Mouse (Mus musculus) stomach, embryonic 14.5 days (tissue): ENCODE data around the gene Nr1i2. TPM values are rescaled to one million over a fixed set of nuclear protein-coding genes. Genes with fewer than 3 reads are reported as not detected.

Experiments
- ATAC-seq: fragments of 200-750 bp; cut with Nextera tagmentation; 2 replicates; pipeline ENCODE4 v1.8.0; 2017; ENCODE audit warnings: low read depth, moderate TSS enrichment; ENCODE audit not compliant: insufficient number of reproducible peaks, insufficient read depth, low FRiP score
- H3K27ac ChIP-seq: fragments of 300-500 bp; sonication (generic); 2 replicates; pipeline ENCODE4 v1.5.1; 2014; ENCODE audit warnings: mild to moderate bottlenecking, low read length, moderate library complexity, mixed read lengths
- H3K27me3 ChIP-seq: fragments of 300-500 bp; sonication (generic); 2 replicates; pipeline ENCODE4 v1.6.1; 2014; ENCODE audit warnings: low read length, control low read depth, mixed read lengths; ENCODE audit not compliant: control insufficient read depth, insufficient read depth
- H3K36me3 ChIP-seq: fragments of 300-500 bp; sonication (generic); 2 replicates; pipeline ENCODE4 v1.6.1; 2014; ENCODE audit warnings: mild to moderate bottlenecking, control low read depth, low read length, moderate library complexity, mixed read lengths; ENCODE audit not compliant: control insufficient read depth, insufficient read depth
- H3K4me1 ChIP-seq: fragments of 300-500 bp; sonication (generic); 2 replicates; pipeline ENCODE4 v1.6.1; 2014; ENCODE audit warnings: low read length, control low read depth, mixed read lengths; ENCODE audit not compliant: control insufficient read depth, insufficient read depth
- H3K4me2 ChIP-seq: fragments of 300-500 bp; sonication (generic); replicated peaks from 2 replicates; pipeline ENCODE4 v1.6.1; 2014; ENCODE audit warnings: low read depth, low read length, control low read depth
- H3K4me3 ChIP-seq: fragments of 300-500 bp; sonication (generic); 2 replicates; pipeline ENCODE4 v1.5.1; 2014; ENCODE audit warnings: low read depth, low read length, control low read depth
- H3K9ac ChIP-seq: fragments of 300-500 bp; sonication (generic); replicated peaks from 2 replicates; pipeline ENCODE4 v1.6.1; 2014; ENCODE audit warnings: low read depth, mild to moderate bottlenecking, control low read depth, low read length, moderate library complexity, mixed read lengths
- H3K9me3 ChIP-seq: fragments of 300-500 bp; sonication (generic); 2 replicates; pipeline ENCODE4 v1.6.1; 2016; ENCODE audit warnings: low read depth, low read length, control low read depth; ENCODE audit not compliant: control insufficient read depth
- WGBS: fragments of 180-500 bp; shearing (Covaris S2); extraction: QIAGEN DNeasy Blood & Tissue Kit; methylation state at CpG from one replicate; pipeline ENCODE4 v1.1.7; 2014; 5-methylcytosine and 5-hydroxymethylcytosine counted together
- polyA plus RNA-seq: library from polyadenylated mRNA; unstranded; fragments of >200 nt; fragmentation: Nextera tagmentation; extraction: Ambion mirVana; gene quantifications from 2 replicates; pipeline ENCODE4 v1.2.1, GENCODE M21; 2014

Gene Nr1i2
- polyA plus RNA-seq, 1 experiment from 2014 or later, result 2.6 TPM

DNA sequence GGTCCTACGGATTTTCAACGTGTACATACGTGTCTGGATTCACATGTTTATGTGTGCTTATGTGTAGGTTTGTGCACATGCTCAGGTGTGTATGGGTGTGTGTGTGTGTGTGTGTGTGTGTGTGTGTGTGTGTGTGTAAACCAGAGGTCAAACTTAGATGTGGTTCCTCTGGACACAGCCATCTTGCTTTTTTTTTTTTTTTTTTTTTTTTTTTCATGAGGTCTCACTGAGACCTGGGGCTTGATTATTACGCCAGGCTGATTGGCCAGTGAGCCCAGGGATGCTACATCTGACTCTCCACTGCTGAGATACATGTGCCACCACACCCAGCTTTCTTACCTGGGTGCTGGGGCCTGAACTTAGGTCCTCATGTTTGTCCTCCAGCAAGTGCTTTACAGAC is 24.5 kb upstream of the Nr1i2 start:
- no peak overlapping the region for H3K4me3 ChIP-seq
- H3K36me3 ChIP-seq, result no peaks in the 10 kb centered on the region
- no peak overlapping the region for H3K9ac ChIP-seq
- 91% methylated on average over 4 of the region's 4 CpGs for WGBS
- no peaks in the 10 kb centered on the region for H3K9me3 ChIP-seq
- no peak overlapping the region for H3K27ac ChIP-seq
- no peak overlapping the region for H3K4me2 ChIP-seq
- no peaks in the 10 kb centered on the region for H3K27me3 ChIP-seq
- H3K4me1 ChIP-seq, result no peaks in the 10 kb centered on the region
- no peak for ATAC-seq

DNA sequence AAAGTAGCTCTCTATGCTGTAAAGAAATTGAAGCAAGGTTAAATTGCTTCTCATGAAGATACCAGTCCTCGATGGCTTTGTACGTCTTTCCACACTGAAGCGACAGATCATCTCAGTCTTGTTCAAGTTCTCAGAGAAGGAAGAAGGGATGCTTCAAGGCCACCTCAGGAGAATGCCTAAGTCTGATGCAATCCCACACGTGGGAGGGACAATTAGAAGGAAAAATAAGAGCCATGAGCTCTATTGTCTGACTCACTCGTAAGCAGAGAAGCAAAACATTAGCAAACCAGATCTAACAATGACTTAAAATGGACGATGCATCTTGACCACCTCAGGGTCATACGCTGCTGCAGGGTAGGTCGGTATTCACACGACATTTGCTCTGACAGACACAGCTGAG is 23.9 kb upstream of the Nr1i2 start:
- H3K4me1 ChIP-seq, result no peaks in the 10 kb centered on the region
- WGBS, result 74% methylated on average over 9 of the region's 9 CpGs
- no peak overlapping the region for H3K4me3 ChIP-seq
- H3K9ac ChIP-seq, result no peak overlapping the region
- no peaks in the 10 kb centered on the region for H3K9me3 ChIP-seq
- no peak for ATAC-seq
- H3K4me2 ChIP-seq, result no peak overlapping the region
- H3K27me3 ChIP-seq, result no peaks in the 10 kb centered on the region
- H3K36me3 ChIP-seq, result no peaks in the 10 kb centered on the region
- no peak overlapping the region for H3K27ac ChIP-seq

DNA sequence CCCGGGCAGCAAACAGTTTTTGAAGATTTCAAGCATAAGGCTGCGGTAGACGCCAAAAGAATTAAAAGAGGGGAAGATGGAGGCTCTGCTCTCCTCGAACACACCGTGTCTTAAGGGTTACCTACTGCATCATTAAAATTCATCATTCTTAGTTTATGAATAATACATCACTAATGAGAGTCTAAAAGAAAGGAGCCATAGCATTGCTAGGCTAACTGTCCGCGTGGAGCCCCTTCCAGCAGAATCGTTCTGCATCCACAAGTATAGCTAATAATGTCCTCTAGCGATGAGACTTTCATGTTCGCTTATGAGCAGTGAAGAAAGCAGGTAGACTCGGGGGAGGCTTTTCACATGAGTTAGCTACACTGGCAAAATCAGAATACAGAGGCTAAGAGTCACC is 13.6 kb upstream of the Nr1i2 start:
- H3K36me3 ChIP-seq, result no peaks in the 10 kb centered on the region
- ATAC-seq, result no peak
- no peaks in the 10 kb centered on the region for H3K27me3 ChIP-seq
- no peak overlapping the region for H3K4me3 ChIP-seq
- H3K9me3 ChIP-seq, result no peaks in the 10 kb centered on the region
- H3K4me2 ChIP-seq, result no peak overlapping the region
- H3K4me1 ChIP-seq, result no peaks in the 10 kb centered on the region
- H3K27ac ChIP-seq, result no peak overlapping the region
- 86% methylated on average over 11 of the region's 11 CpGs for WGBS
- no peak overlapping the region for H3K9ac ChIP-seq

DNA sequence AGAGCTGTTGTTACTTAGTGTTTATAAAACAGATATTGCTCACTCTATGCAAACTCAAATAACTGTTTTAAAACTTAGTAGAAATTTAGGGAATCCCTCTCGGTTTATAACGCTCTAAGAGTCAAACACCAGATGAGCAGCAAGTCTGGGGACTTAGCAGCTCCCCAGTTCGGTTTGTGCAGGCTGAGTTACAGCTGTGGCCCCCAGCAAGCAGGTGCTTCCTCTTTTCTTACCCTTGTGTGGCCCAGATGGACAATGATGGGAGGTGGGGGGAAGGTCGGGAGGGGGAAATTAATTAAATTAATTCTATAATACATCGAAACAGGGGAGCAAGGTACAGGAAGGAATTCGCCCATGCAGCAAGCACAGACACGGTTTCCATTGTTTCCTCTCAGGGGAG is 13.0 kb upstream of the Nr1i2 start:
- H3K36me3 ChIP-seq, result no peaks in the 10 kb centered on the region
- no peaks in the 10 kb centered on the region for H3K27me3 ChIP-seq
- no peak for ATAC-seq
- no peaks in the 10 kb centered on the region for H3K4me1 ChIP-seq
- no peak overlapping the region for H3K4me3 ChIP-seq
- H3K27ac ChIP-seq, result no peak overlapping the region
- 59% methylated on average over 7 of the region's 7 CpGs for WGBS
- H3K9me3 ChIP-seq, result no peaks in the 10 kb centered on the region
- no peak overlapping the region for H3K4me2 ChIP-seq
- H3K9ac ChIP-seq, result no peak overlapping the region

DNA sequence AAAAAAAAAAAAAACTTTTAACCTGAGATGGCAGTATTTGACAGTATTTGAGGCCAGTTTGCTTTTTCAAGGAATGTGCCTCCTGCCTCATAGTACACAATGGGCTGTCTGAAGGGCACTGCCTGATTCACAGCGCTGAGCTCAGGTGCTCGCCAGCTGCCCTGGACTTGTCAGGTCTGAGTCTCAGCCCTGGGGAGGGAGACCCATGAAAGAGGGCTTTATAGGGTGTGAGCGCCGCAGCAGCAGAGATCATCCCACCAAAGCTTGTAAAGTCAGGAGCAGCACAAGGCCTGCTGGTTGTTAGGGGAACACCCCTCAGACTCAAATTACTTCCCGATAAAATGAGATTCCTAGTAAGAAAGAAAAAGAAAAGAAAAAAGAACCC is 12.6 kb upstream of the Nr1i2 start:
- ATAC-seq, result no peak
- no peaks in the 10 kb centered on the region for H3K9me3 ChIP-seq
- H3K4me1 ChIP-seq, result no peaks in the 10 kb centered on the region
- H3K36me3 ChIP-seq, result no peaks in the 10 kb centered on the region
- H3K27me3 ChIP-seq, result no peaks in the 10 kb centered on the region
- no peak overlapping the region for H3K27ac ChIP-seq
- H3K4me3 ChIP-seq, result no peak overlapping the region
- H3K9ac ChIP-seq, result no peak overlapping the region
- H3K4me2 ChIP-seq, result no peak overlapping the region
- 48% methylated on average over 5 of the region's 5 CpGs for WGBS

DNA sequence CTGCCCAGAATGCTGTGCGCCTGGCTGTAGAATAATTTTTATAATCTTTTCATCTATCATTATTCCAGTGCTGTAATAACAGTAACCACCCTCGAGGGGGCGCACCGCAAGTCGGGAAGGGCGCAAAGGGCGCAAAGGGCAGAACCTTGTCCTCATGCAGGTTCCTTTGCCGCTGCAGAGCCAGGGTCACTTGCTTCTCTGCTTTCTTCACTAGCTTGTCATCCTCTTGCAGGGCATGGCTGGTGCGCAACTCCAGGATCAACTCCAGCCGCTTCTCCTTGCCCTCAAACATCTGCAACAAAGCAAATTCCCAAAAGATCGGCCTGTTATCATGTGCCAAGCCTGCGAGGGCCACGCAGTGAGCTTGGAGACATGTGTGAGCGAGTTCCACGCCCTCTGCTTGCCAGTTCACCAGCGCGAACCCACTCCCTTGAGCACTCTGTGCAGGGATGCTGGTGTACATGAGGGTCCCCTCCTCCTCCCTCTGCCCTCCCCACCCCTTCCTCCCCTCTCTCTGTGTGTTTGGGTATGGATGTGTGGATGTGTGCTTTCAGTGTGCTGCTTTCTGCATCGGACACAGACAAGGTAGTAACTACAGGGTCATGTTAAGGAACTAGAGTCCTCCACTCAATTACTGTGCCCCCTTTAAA is 12.1 kb upstream of the Nr1i2 start:
- no peaks in the 10 kb centered on the region for H3K4me1 ChIP-seq
- no peak overlapping the region for H3K9ac ChIP-seq
- no peak overlapping the region for H3K4me3 ChIP-seq
- 54% methylated on average over 18 of the region's 18 CpGs for WGBS
- no peaks in the 10 kb centered on the region for H3K27me3 ChIP-seq
- H3K27ac ChIP-seq, result no peak overlapping the region
- no peak overlapping the region for H3K4me2 ChIP-seq
- H3K36me3 ChIP-seq, result no peaks in the 10 kb centered on the region
- no peak for ATAC-seq
- no peaks in the 10 kb centered on the region for H3K9me3 ChIP-seq

DNA sequence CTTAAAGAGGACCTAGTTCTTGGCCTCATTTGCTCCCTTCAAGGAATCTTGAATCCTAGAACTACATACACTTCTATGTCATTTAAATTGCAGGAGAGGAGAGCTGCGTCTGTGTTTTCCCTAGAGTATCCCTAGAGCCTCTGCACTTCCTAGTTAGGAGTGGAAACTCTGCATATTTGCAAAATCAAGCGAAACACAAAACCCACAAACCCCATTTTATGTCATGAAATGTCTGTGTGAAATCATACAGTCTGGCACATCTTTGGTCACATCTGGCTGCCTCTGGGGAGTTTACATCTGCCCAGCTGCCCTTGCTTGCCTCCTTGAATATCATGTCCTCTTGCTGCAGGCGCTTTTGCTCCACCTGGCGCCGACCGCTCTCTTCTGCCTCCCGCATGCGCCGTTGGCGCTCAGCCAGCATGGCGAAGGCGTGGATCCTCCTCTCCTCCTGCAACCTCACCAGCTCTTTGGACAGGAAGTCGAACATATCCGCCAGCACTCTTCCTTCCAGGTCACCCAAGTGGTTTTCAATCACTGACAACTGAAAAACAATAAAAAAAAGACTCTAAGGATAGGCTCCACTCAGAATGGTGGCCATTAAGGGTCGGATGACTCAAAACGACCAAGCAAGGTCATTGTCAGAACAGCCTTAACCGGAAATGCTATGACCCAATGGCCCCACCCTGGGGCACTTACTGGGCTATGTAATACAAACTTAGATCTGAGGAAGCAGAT is 10.0 kb upstream of the Nr1i2 start:
- peak overlapping the region; percentile 8; the same call in 1 of the 2 replicates for H3K4me2 ChIP-seq
- H3K27me3 ChIP-seq, result no peaks in the 10 kb centered on the region
- peak; percentile 38; the same call in 1 of the 2 replicates for ATAC-seq
- H3K9me3 ChIP-seq, result no peaks in the 10 kb centered on the region
- no peaks in the 10 kb centered on the region for H3K36me3 ChIP-seq
- no peak overlapping the region for H3K4me3 ChIP-seq
- no peak overlapping the region for H3K27ac ChIP-seq
- no peaks in the 10 kb centered on the region for H3K4me1 ChIP-seq
- no peak overlapping the region for H3K9ac ChIP-seq
- 54% methylated on average over 17 of the region's 17 CpGs for WGBS

DNA sequence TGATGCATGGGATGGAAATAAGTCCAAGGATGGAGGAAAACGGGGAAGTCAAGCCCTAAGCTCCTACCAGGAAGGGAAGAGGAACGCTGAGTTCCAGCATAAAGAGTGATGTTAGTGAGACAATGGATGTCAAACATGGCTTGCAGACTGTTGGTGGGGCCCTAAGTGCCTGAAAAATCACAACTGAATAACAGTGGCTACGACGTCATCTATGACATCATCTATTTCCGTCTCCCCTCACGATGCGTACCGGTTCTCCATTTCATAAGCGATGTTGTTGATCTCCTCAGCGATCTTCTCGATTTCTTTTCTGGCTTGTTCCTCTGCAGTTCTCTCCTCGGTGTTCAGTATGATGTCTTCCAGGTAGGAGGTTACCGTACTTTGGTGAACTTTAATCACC is 7.7 kb upstream of the Nr1i2 start:
- no peaks in the 10 kb centered on the region for H3K9me3 ChIP-seq
- no peaks in the 10 kb centered on the region for H3K27me3 ChIP-seq
- no peak overlapping the region for H3K9ac ChIP-seq
- no peak overlapping the region for H3K4me3 ChIP-seq
- no peak overlapping the region for H3K27ac ChIP-seq
- H3K4me1 ChIP-seq, result no peaks in the 10 kb centered on the region
- H3K4me2 ChIP-seq, result no peak overlapping the region
- 84% methylated on average over 13 of the region's 13 CpGs for WGBS
- ATAC-seq, result no peak
- no peaks in the 10 kb centered on the region for H3K36me3 ChIP-seq

DNA sequence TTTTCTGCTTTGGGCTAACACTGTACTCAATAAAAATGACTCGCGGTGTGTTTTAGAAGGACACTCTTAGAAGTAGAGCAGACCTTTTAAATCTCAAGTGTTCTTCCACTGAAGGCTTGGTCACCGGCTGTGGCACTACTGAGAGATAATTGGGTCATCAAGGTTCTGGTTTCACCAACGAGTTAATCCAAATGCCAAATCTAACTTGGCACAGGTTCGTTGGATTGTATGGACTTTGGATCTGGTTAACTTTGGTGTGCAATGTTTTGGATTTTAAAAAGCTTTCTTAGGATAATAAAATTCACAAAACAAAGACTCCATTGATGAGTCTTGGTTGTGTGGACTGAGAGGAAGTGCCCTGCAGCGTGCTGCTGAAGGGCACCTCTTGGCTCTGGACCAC is 3.8 kb upstream of the Nr1i2 start:
- H3K9ac ChIP-seq, result no peak overlapping the region
- no peak for ATAC-seq
- 84% methylated on average over 6 of the region's 6 CpGs for WGBS

More for the DNA sequence above, 3.8 kb upstream of the Nr1i2 start:
- no peaks in the 10 kb centered on the region for H3K27me3 ChIP-seq
- no peak overlapping the region for H3K27ac ChIP-seq
- no peak overlapping the region for H3K4me2 ChIP-seq
- no peaks in the 10 kb centered on the region for H3K9me3 ChIP-seq
- H3K4me3 ChIP-seq, result no peak overlapping the region
- H3K4me1 ChIP-seq, result no peaks in the 10 kb centered on the region
- no peaks in the 10 kb centered on the region for H3K36me3 ChIP-seq
